Mouse (Mus musculus) lung, postnatal 0 days (tissue): ENCODE measurements around the gene Akt1. TPM values are rescaled to one million over a fixed set of nuclear protein-coding genes. Genes with fewer than 3 reads are reported as not detected.
A peak's percentile ranks its signal among the peaks of the same experiment; 100 is the strongest.

Source experiments
- ATAC-seq: fragments of 200-750 bp; cut with Nextera tagmentation; 2 replicates; pipeline ENCODE4 v1.8.0; 2017; ENCODE audit warnings: moderate library complexity
- DNase-seq: peaks from one replicate; pipeline ENCODE4 v3.0.0-alpha.2; 2016; ENCODE audit warnings: low spot score
- H3K27ac ChIP-seq: fragments of 300-500 bp; sonication (generic); 2 replicates; pipeline ENCODE4 v1.5.1; 2014; ENCODE audit warnings: antibody characterized with exemption, mild to moderate bottlenecking, low read length, mixed read lengths
- H3K27me3 ChIP-seq: fragments of 300-500 bp; sonication (generic); replicated peaks from 2 replicates; pipeline ENCODE4 v1.6.1; 2014; ENCODE audit warnings: low read length, mixed read lengths; ENCODE audit not compliant: insufficient read depth
- H3K36me3 ChIP-seq: fragments of 300-500 bp; sonication (generic); 2 replicates; pipeline ENCODE4 v1.6.1; 2014; ENCODE audit warnings: low read length, mixed read lengths; ENCODE audit not compliant: insufficient read depth
- H3K4me1 ChIP-seq: fragments of 300-500 bp; sonication (generic); 2 replicates; pipeline ENCODE4 v1.6.1; 2014; ENCODE audit warnings: antibody characterized with exemption, low read depth, low read length, mixed read lengths; ENCODE audit not compliant: insufficient read depth
- H3K4me2 ChIP-seq: fragments of 300-500 bp; sonication (generic); replicated peaks from 2 replicates; pipeline ENCODE4 v1.6.1; 2014; ENCODE audit warnings: low read depth, mild to moderate bottlenecking, low read length, moderate library complexity, mixed read lengths
- H3K4me3 ChIP-seq: fragments of 300-500 bp; sonication (generic); 2 replicates; pipeline ENCODE4 v1.5.1; 2014; ENCODE audit warnings: low read depth, low read length
- H3K9ac ChIP-seq: fragments of 300-500 bp; sonication (generic); replicated peaks from 2 replicates; pipeline ENCODE4 v1.6.1; 2014; ENCODE audit warnings: low read depth, mild to moderate bottlenecking
- H3K9me3 ChIP-seq: fragments of 300-500 bp; sonication (generic); 2 replicates; pipeline ENCODE4 v1.6.1; 2016; ENCODE audit warnings: low read length, mixed read lengths
- CTCF ChIP-seq: IDR thresholded peaks from 2 replicates; pipeline ENCODE4 v1.5.1; 2016; ENCODE audit warnings: antibody characterized with exemption, mild to moderate bottlenecking
- EP300 ChIP-seq: IDR thresholded peaks from 2 replicates; pipeline ENCODE4 v1.6.1; 2016; ENCODE audit warnings: antibody characterized with exemption, mild to moderate bottlenecking, control low read depth
- WGBS: fragments of 180-500 bp; shearing (Covaris S2); extraction: QIAGEN DNeasy Blood & Tissue Kit; methylation state at CpG from one replicate; pipeline ENCODE4 v1.1.7; 2014; 5-methylcytosine and 5-hydroxymethylcytosine counted together
- polyA plus RNA-seq: library from polyadenylated mRNA; unstranded; fragments of >200 nt; fragmentation: Nextera tagmentation; extraction: Ambion mirVana; gene quantifications from 2 replicates; pipeline ENCODE4 v1.2.1, GENCODE M21; 2015

Gene Akt1
- polyA plus RNA-seq, 1 experiment from 2014 or later, result 78.8 TPM

DNA sequence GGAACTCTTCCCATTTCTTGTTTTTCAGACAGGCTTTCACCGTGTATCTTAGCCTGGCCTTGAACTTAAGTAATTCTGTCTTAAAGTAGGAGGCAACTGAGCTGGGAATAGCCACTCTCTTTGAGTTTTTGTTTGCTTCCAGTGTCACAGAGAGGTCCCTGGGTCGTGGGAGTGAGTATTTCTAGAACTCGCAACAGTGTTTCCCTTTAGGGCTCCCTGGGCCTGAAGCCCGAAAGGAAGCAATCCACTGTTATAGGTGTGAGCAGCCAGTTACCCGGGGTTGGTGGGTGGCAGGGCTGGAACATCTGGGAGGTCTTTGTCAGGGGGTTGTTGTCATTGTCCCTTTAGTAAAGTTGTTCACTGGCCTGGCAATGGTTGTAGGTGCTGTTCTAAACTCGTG lies 28.5 kb downstream of the Akt1 start:
- TF ChIP-seq EP300, result no peak
- TF ChIP-seq CTCF, result no peak
- Histone ChIP-seq H3K9me3 (no peaks in the 10 kb centered on the region), H3K27me3 (no peaks in the 10 kb centered on the region), H3K4me3 (no peak overlapping the region), H3K27ac (peak overlapping the region; percentile 86), H3K4me1 (no peaks in the 10 kb centered on the region; the same call in 1 of the 2 replicates), H3K4me2 (peak overlapping the region; percentile 97), H3K36me3 (0 out of 2 replicates have a peak, but pooled peaks cover 11% of the 10 kb centered on the region), H3K9ac (no peak overlapping the region)
- no peak for DNase-seq
- ATAC-seq, result no peak
- WGBS, result 36% methylated on average over 6 of the region's 6 CpGs

- Histone ChIP-seq H3K9ac (peak overlapping the region; percentile 76), H3K4me1 (no peaks in the 10 kb centered on the region; the same call in 1 of the 2 replicates), H3K4me2 (peak overlapping the region; percentile 97), H3K27ac (peak overlapping the region; percentile 86), H3K36me3 (0 out of 2 replicates have a peak, but pooled peaks cover 11% of the 10 kb centered on the region), H3K27me3 (no peaks in the 10 kb centered on the region), H3K4me3 (peak overlapping the region; percentile 68), H3K9me3 (no peaks in the 10 kb centered on the region)
- TF ChIP-seq CTCF, result no peak
- no peak for TF ChIP-seq EP300
- WGBS, result under 1% methylated on average over 64 of the region's 75 CpGs
- ATAC-seq (peak; percentile 0), DNase-seq (peak; percentile 54)
Observed at GRCm38 (mm10) chr12:112644855-112645506, 29.7 kb downstream of the Akt1 start.

DNA sequence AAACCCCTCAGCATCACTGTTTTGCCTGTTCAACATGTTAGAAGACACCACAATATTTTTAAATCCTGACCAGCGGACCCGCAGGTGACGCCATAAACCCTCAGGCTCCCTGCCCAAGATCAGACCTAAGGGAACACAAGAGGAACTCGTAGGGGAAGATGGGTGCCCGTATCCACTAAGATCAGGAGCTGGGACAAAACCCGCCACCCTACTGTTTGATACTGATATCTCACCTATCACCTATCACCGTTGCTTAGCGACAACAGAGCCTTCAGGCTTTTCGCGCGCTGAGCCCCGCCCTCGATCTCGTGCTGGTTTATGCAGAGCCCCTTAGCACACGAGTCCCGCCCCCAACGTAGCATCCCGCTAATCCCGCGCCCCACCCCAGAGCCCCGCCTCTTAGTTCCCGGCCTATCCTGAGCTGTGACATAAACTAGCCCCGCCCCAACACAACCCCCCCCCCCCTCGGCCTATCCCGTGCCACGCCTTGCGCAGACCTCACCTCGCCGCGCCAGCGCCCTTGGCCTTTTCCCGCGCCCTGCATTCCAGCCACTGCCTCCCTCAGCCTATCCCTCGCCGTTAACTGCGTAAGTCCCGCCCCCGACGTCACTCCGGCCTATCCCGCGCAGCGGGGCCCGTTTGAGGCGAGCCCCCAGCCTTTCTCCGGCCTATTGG lies 30.4 kb downstream of the Akt1 start, which contains the start of gene Siva1:
Gene Siva1, plus strand, starts transcription at position 500 of the 675 bp plus-strand sequence.
- H3K36me3 ChIP-seq, result 0 out of 2 replicates have a peak, but pooled peaks cover 9% of the 10 kb centered on the region
- peak within 1 kb of the TSS; percentile 68 for H3K4me3 ChIP-seq
- H3K9me3 ChIP-seq, result no peaks in the 10 kb centered on the region
- ATAC-seq (peak; percentile 97), DNase-seq (peak; percentile 99)
- TF ChIP-seq CTCF (no peak), EP300 (no peak)
- H3K27ac ChIP-seq, result peak within 1 kb of the TSS; percentile 86
- H3K27me3 ChIP-seq, result no peaks in the 10 kb centered on the region
- H3K9ac ChIP-seq, result peak within 1 kb of the TSS; percentile 76
- peak within 1 kb of the TSS; percentile 97 for H3K4me2 ChIP-seq
- 2% methylated on average over 29 of the region's 46 CpGs for WGBS
- H3K4me1 ChIP-seq, result no peaks in the 10 kb centered on the region; the same call in 1 of the 2 replicates

DNA sequence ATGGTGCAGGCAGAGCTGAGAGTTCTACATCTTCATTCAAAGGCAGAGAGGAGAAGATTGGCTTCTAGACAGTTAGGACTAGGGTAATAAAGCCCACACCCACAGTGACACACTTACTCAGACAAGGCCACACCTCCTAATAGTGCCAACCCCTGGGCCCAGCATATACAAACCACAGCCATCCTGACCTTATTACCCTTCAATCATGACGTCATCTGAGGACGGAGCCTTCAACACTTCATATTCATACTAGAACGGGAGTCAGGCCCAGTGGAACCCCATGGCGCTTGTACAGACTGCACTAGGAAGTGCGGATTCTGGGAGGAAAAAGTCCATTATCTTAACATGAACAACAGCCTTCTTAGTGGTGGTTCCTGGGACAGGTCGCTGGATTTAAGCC lies 31.6 kb downstream of the Akt1 start:
- ATAC-seq (no peak), DNase-seq (no peak)
- Histone ChIP-seq H3K9me3 (no peaks in the 10 kb centered on the region), H3K9ac (no peak overlapping the region), H3K4me2 (no peak overlapping the region), H3K27me3 (no peaks in the 10 kb centered on the region), H3K4me3 (no peak overlapping the region), H3K4me1 (no peaks in the 10 kb centered on the region; the same call in 1 of the 2 replicates), H3K27ac (no peak overlapping the region), H3K36me3 (0 out of 2 replicates have a peak, but pooled peaks cover 2% of the 10 kb centered on the region)
- TF ChIP-seq CTCF (no peak), EP300 (no peak)
- WGBS, result 81% methylated on average over 6 of the region's 6 CpGs

DNA sequence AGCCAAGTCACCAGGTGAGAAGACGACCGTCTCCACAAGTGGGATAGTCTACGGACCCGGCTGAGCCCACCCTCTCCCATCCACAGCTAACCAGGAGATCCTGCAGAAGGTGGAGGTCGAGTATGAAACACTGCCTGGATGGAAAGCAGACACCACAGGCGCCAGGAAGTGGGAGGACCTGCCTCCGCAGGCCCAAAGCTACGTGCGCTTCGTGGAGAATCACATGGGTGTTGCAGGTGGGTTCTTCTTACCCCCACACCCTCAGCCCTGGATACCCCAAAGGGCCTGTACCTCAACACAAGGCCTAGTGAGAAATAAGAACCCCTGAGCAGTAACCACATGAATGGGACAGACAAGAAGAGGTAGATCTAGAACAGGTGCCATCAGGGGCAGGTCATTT lies 35.2 kb downstream of the Akt1 start:
- H3K27ac ChIP-seq, result no peak overlapping the region
- H3K4me3 ChIP-seq, result no peak overlapping the region
- TF ChIP-seq EP300, result no peak
- TF ChIP-seq CTCF, result no peak
- WGBS, result 88% methylated on average over 10 of the region's 10 CpGs
- H3K9ac ChIP-seq, result no peak overlapping the region
- DNase-seq, result no peak
- H3K27me3 ChIP-seq, result no peaks in the 10 kb centered on the region
- H3K4me1 ChIP-seq, result no peaks in the 10 kb centered on the region
- no peak overlapping the region for H3K4me2 ChIP-seq
- H3K36me3 ChIP-seq, result no peaks in the 10 kb centered on the region
- ATAC-seq, result no peak
- no peaks in the 10 kb centered on the region for H3K9me3 ChIP-seq

- Histone ChIP-seq H3K4me2 (no peak overlapping the region), H3K27me3 (no peaks in the 10 kb centered on the region), H3K9ac (no peak overlapping the region), H3K36me3 (no peaks in the 10 kb centered on the region), H3K4me1 (peaks cover 15% of the 10 kb centered on the region), H3K9me3 (no peaks in the 10 kb centered on the region), H3K27ac (0 out of 2 replicates have a peak overlapping the region, but pooled peaks have one; percentile 65), H3K4me3 (no peak overlapping the region)
- 47% methylated on average over 9 of the region's 9 CpGs for WGBS
- TF ChIP-seq CTCF (peak; percentile 45), EP300 (no peak)
- DNase-seq (peak; percentile 68), ATAC-seq (no peak)
Observed at GRCm38 (mm10) chr12:112633686-112634085, 41.0 kb downstream of the Akt1 start.
